Mouse (Mus musculus): Measurements from ENCODE around the gene Cysltr2.

The Cysltr2 gene

GRCm38 (mm10) chr14:72983456-72983855 lies 65.5 kb downstream of the Cysltr2 start:
- peak; percentile 90 for DNase-seq

DNA sequence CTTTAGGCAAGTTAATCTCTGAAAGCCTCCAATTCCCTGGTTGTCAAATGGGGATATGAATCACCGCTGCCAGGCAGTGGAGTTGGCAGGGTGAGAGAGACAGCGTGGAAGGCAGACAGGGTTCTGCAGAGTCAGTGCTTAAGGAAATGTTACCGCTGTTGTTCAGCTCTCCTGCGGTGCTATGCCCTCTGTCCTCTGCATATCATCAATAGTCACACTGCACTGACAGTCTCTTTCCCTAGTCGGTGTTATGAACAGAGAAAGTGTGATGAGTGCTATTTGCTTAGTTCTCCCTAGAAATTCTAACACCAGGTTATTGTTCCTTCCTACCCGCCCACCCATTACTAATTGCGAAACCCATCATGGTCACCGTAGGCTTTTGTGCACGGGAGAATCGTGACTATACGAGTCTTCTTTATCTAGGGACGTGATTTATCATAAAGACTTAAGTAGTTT lies 65.9 kb downstream of the Cysltr2 start:
- DNase-seq = no peak

DNA sequence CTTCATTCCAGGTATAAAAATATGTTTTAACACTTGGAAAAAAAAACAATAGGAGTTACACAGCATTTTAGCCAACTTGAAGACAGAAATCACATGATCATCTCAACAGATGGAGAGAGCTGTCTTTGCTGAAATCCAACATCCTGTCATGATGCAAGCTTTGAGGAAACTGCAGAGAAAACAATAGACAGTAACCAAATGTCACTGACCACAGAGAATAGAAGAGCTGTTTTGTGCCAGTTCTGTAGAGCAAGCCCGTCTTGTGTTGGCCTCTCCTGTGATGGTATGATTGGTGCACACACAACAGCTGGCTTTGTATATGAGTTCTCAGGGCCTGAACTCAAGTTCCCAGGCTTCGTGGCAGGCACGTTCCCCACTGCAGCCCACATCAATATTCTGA lies 68.2 kb downstream of the Cysltr2 start:
- DNase-seq = no peak

- no peak for DNase-seq
These were observed 68.8 kb downstream of the Cysltr2 start for GRCm38 (mm10) chr14:72980106-72980505.

- no peak for DNase-seq
These were observed 72.8 kb downstream of the Cysltr2 start for GRCm38 (mm10) chr14:72976111-72976510.

Data from lung, postnatal 4 days (tissue).